Mouse (Mus musculus) brain, embryonic 14.5 days (tissue): ENCODE results near the gene Rab1a.

Source experiments
- CTCF ChIP-seq: fragments of 200-500 bp; IDR thresholded peaks from 2 replicates; pipeline ENCODE4 v1.5.1; 2012; ENCODE audit warnings: inconsistent platforms, mild to moderate bottlenecking, moderate library complexity, borderline replicate concordance; ENCODE audit not compliant: insufficient read depth, insufficient read length; ENCODE audit errors: extremely low read depth
- POLR2A ChIP-seq: fragments of 200-500 bp; IDR thresholded peaks from 2 replicates; pipeline ENCODE4 v1.6.1; 2012; ENCODE audit warnings: mild to moderate bottlenecking, inconsistent platforms, borderline replicate concordance; ENCODE audit not compliant: poor library complexity, insufficient read depth, insufficient read length, severe bottlenecking; ENCODE audit errors: extremely low read depth

GRCm38 (mm10) chr11:20152107-20152901, 48.9 kb upstream of the Rab1a start:
- TF ChIP-seq CTCF (no peak), POLR2A (no peak)
